Mouse (Mus musculus) liver, adult 2 months (tissue): Measurements from ENCODE around the gene Khk.
"Not testable (repeated sequence)": the region's sequence is repeated elsewhere in the genome, so short reads cannot be mapped to it uniquely, and the experiment has no call there.

Experiments used
- CTCF ChIP-seq: fragments of 200-500 bp; IDR thresholded peaks from 2 replicates; pipeline ENCODE4 v1.5.1; 2011; ENCODE audit warnings: low read depth, low read length, control low read depth
- POLR2A ChIP-seq: fragments of 200-500 bp; IDR thresholded peaks from 2 replicates; pipeline ENCODE4 v1.6.1; 2011; ENCODE audit warnings: low read length, control low read depth; ENCODE audit not compliant: insufficient read depth; ENCODE audit errors: extremely low read depth

GRCm38 (mm10) chr5:30881839-30882238 is 39.4 kb upstream of the Khk start:
- TF ChIP-seq CTCF, POLR2A: not testable (repeated sequence)
